Mouse (Mus musculus): ENCODE results near the gene Ptbp1.

DNA sequence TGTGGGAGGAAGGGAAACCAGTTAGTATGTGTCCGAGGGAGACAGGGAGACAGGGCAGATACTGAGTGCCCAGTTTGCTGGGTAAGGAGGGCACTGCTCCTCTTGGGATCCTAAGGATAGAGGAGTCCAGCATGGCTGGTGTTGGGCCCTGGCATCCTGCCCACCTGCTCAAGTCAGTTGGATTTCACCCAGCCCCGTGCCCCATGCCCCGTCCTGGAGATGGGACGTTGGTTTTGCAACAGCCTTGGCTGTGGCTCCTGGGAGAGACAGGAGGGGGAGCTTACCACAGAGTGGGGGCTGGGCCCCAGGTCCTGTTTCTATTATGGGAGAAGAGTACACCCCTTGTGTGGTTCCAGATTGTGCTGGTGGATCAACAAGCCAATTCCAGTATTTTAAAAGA is 30.2 kb downstream of the Ptbp1 start:
- TF ChIP-seq CTCF (IDR thresholded peaks at IDR 0.05; ENCODE audit: insufficient read depth, low read depth, low read length) = no peak
- TF ChIP-seq POLR2A (IDR thresholded peaks at IDR 0.05; ENCODE audit: insufficient read depth, low read depth, low read length) = no peak
